Mouse (Mus musculus) lung, postnatal 0 days (tissue): ENCODE data around the gene Mov10.

ENCODE experiments used
- CTCF ChIP-seq: IDR thresholded peaks from 2 replicates; pipeline ENCODE4 v1.5.1; 2016; ENCODE audit warnings: antibody characterized with exemption, mild to moderate bottlenecking
- EP300 ChIP-seq: IDR thresholded peaks from 2 replicates; pipeline ENCODE4 v1.6.1; 2016; ENCODE audit warnings: antibody characterized with exemption, mild to moderate bottlenecking, control low read depth

DNA sequence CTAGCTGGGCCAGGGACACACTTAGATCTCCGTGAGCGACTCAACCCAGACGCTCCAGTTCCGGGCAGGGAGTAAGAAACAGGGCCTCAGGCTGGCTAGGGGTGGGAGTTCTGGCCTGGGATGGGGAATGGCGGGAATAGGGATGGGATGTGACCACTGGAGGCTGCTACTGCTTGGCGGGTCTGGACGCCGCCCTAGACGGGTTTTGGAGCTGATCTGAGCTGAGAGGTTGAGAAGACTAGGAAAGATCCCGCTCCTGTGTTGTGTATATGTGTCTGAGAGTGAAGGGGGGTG is 29.1 kb downstream of the Mov10 start:
- TF ChIP-seq CTCF (no peak), EP300 (no peak)
